Mouse (Mus musculus): ENCODE data around the gene Foxo1. TPM values are rescaled to one million over a fixed set of nuclear protein-coding genes. Genes with fewer than 3 reads are reported as not detected.

Foxo1 gene
- polyA plus RNA-seq, 1 experiment, result 1.1 TPM

DNA sequence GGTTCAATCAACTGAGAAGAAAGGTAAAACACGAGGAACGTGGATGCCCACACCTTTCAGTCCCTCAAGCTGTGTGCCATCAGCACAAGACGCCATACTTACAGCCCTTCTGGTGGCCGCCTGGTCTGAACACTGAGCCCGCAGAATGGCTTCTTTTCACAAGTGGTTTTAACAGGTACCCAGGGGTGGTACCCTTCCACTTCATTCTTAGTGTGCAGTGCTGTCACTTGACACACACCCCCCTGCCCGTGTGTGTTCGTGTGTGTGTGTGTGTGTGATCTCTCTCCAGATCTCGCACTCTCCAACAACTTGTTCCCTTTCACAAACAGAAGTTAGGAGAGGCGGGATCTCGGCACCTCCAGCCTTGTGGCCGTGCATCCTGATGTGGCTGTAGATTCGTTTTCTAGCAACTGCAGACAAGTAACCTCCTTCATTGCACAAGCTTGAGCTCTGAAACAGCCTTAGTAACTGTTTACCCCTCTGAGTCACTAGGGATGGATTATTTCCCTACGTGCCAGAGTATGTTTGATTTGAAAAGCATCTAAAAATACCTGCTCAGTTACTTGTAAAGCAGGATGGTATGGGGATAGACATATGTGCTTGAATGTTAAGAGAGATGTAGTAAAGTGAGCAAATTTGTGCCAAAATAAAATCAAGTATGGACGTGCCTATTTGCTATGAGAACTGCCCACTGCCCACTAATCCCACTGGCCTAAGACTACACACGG is 29.3 kb downstream of the Foxo1 start:
- peaks cover 10% of the 10 kb centered on the region for H3K27me3 ChIP-seq (replicated peaks)
- H3K4me1 ChIP-seq, result peaks cover 64% of the 10 kb centered on the region
- H3K9me3 ChIP-seq, result no peaks in the 10 kb centered on the region
- no peak overlapping the region for H3K4me3 ChIP-seq (replicated peaks)
- no peak for TF ChIP-seq FLI1 (IDR thresholded peaks at IDR 0.05; ENCODE audit: low read length)
- no peak for TF ChIP-seq GATA1 (IDR thresholded peaks at IDR 0.05; ENCODE audit: borderline replicate concordance, low read length)
- H3K36me3 ChIP-seq (replicated peaks; ENCODE audit: low read length), result peaks cover 2% of the 10 kb centered on the region

DNA sequence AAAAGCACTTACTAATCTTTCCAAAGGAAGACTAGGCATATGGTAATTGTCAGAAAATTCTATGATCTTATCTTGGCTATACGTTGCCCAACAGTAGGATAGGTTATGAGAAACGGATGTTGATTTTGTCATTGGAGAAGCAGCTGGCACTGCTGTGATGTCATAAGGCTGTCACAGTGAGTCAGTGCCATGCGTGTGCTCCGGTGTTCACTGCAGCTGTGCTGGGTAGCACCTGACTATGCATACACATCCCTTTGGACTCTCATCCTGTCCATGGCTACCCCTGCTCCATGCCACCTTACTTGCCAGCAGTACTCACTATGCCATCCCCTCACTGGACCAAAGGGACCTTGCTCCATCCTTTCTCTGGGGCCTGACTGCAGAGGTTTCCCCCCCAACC is 30.5 kb downstream of the Foxo1 start:
- H3K4me1 ChIP-seq, result peaks cover 59% of the 10 kb centered on the region
- TF ChIP-seq GATA1 (IDR thresholded peaks at IDR 0.05; ENCODE audit: borderline replicate concordance, low read length) (no peak), FLI1 (IDR thresholded peaks at IDR 0.05; ENCODE audit: low read length) (no peak)
- H3K36me3 ChIP-seq (replicated peaks; ENCODE audit: low read length), result peaks cover 2% of the 10 kb centered on the region
- peaks cover 5% of the 10 kb centered on the region for H3K27me3 ChIP-seq (replicated peaks)
- no peaks in the 10 kb centered on the region for H3K9me3 ChIP-seq
- peak overlapping the region; percentile 66 for H3K4me3 ChIP-seq (replicated peaks)

DNA sequence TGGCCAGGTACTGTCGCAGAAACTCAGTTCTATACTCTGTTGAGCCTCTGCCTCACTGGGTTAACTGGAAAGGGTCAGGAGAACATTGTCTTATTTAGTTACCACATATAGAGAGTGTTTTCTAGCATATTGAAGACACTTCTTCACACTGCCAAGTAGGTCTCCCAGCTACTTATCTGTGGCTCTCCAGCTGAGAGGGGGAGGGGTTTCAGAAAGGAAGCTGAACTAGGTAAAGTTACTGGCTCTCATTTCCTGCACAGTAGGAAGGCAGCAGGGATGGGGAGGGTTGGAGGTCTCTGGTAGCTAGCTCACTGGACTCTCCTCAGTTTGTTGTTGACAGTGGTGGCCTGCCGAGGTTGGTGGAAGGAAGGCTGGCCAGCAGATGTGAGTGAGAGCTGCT is 31.2 kb downstream of the Foxo1 start:
- peaks cover 2% of the 10 kb centered on the region for H3K36me3 ChIP-seq (replicated peaks; ENCODE audit: low read length)
- H3K27me3 ChIP-seq (replicated peaks), result no peaks in the 10 kb centered on the region
- H3K9me3 ChIP-seq, result no peaks in the 10 kb centered on the region
- H3K4me1 ChIP-seq, result peaks cover 55% of the 10 kb centered on the region
- TF ChIP-seq GATA1 (IDR thresholded peaks at IDR 0.05; ENCODE audit: borderline replicate concordance, low read length), result no peak
- no peak for TF ChIP-seq FLI1 (IDR thresholded peaks at IDR 0.05; ENCODE audit: low read length)
- H3K4me3 ChIP-seq (replicated peaks), result peak overlapping the region; percentile 80

DNA sequence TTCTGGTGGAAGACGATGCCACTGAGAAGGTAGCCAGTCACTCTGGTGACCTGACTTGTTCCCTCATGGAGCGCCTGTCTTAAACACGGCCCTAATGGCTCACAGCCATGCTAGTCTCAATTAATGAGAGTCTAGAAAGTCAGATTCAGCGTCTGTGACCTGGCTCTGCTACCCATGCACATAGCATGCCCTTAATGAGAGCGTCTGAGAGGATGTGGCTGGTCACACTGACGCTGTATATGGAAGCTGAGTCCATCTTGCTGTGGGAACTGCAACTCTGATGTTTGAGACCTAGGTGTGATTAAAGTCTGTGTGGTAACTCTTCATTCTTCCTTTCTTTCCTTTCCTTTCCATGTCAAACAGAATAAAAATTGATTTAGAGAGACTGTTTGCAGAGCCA is 32.4 kb downstream of the Foxo1 start:
- Histone ChIP-seq H3K4me1 (peaks cover 52% of the 10 kb centered on the region), H3K27me3 (replicated peaks) (no peaks in the 10 kb centered on the region), H3K4me3 (replicated peaks) (peak overlapping the region; percentile 55), H3K9me3 (no peaks in the 10 kb centered on the region), H3K36me3 (replicated peaks; ENCODE audit: low read length) (peaks cover 2% of the 10 kb centered on the region)
- TF ChIP-seq FLI1 (IDR thresholded peaks at IDR 0.05; ENCODE audit: low read length) (no peak), GATA1 (IDR thresholded peaks at IDR 0.05; ENCODE audit: borderline replicate concordance, low read length) (no peak)

DNA sequence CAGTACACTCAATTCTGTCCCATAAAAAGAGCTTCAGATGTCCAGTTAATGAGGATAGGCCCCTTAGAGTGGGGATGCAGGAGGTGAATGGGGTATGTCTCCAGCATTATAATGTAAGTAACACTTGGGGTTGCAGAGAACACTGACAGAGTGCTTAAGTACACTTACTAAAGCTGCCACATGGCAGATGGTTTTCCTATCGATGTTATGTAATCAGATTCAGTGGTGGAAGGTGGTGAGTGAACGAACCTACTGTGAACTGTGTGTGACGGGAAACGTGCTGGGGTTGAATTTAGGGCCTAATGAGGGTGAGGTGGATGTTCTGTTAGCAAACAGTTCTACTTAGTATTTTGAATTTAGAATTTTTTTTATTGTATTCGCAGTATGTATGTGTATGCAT is 35.2 kb downstream of the Foxo1 start:
- Histone ChIP-seq H3K4me3 (replicated peaks) (no peak overlapping the region), H3K27me3 (replicated peaks) (peaks cover 2% of the 10 kb centered on the region), H3K9me3 (no peaks in the 10 kb centered on the region), H3K36me3 (replicated peaks; ENCODE audit: low read length) (peaks cover 2% of the 10 kb centered on the region), H3K4me1 (peaks cover 46% of the 10 kb centered on the region)
- TF ChIP-seq GATA1 (IDR thresholded peaks at IDR 0.05; ENCODE audit: borderline replicate concordance, low read length) (no peak), FLI1 (IDR thresholded peaks at IDR 0.05; ENCODE audit: low read length) (no peak)

DNA sequence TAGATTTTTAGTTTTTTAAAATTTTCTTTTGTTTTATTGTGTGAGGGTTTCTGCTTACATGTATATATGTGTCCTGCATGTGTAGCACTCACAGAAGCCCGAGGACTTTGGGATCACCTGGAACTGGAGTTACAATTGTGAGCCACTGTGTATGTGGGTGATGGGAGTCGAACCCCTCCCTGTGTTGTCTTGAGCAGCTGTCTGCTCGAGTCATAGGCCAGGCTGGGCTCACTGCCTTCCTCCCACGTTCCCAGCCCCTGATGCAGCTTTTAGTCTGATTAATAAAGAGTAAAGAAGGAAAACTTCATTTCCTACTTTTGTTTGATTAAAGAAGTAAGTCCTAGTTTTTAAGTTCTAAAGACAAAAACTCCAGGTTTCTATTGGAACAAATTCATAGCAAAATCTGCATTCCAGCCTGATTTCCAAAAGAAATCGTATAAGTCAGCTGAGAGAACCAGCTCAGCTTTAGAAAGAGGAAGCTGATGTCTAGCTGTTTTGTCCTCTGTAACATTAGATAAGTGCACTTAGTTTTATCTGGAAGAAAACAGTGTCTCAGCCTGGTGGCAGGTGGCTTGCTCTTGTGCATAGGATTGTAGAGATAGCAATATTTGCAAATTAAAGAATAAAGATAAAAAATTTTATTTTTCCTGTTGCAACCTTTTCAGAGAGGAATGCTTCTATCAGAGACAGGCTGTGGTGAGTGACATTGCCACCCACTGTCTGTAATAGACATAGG is 40.6 kb downstream of the Foxo1 start:
- Histone ChIP-seq H3K27me3 (replicated peaks) (peaks cover 2% of the 10 kb centered on the region), H3K36me3 (replicated peaks; ENCODE audit: low read length) (no peaks in the 10 kb centered on the region), H3K4me3 (replicated peaks) (peak overlapping the region; percentile 51), H3K9me3 (no peaks in the 10 kb centered on the region), H3K4me1 (peaks cover 24% of the 10 kb centered on the region)
- no peak for TF ChIP-seq FLI1 (IDR thresholded peaks at IDR 0.05; ENCODE audit: low read length)
- TF ChIP-seq GATA1 (IDR thresholded peaks at IDR 0.05; ENCODE audit: borderline replicate concordance, low read length), result no peak

DNA sequence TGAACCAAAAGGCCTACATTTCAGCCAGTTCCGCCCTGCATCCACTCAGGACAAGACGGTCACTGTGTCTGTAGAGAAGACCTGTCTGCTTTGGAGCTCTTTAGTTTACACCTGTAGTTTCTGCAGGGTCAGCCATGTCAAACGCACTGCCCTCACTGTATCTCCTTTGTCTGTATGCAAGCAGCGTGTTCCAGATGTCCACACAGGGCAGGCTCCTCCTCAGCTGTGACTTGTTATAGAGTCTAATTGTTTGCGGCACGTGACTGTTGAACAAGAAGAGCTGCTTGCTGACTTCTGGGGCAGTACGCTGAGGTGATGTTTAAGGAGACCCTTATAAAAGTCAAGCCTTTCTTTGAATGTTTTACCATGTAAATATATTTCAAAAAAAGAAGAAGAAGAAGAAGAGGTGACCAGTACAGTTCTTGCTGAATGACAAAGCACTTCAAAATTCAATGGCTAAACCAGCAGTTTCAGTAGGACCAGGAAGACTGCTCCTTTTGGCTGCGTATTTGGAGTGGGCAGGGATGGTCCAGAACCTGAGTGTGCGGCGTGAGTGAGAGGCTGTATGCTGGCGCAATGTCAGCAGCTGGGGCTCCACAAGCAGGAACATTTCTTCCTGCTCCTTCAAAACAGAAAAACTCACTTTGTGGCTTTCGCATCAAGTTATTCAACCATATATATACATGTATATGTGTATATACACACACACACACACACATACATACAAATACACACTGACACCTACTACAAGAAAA is 52.6 kb downstream of the Foxo1 start:
- peaks cover 10% of the 10 kb centered on the region for H3K4me1 ChIP-seq
- H3K4me3 ChIP-seq (replicated peaks), result no peak overlapping the region

DNA sequence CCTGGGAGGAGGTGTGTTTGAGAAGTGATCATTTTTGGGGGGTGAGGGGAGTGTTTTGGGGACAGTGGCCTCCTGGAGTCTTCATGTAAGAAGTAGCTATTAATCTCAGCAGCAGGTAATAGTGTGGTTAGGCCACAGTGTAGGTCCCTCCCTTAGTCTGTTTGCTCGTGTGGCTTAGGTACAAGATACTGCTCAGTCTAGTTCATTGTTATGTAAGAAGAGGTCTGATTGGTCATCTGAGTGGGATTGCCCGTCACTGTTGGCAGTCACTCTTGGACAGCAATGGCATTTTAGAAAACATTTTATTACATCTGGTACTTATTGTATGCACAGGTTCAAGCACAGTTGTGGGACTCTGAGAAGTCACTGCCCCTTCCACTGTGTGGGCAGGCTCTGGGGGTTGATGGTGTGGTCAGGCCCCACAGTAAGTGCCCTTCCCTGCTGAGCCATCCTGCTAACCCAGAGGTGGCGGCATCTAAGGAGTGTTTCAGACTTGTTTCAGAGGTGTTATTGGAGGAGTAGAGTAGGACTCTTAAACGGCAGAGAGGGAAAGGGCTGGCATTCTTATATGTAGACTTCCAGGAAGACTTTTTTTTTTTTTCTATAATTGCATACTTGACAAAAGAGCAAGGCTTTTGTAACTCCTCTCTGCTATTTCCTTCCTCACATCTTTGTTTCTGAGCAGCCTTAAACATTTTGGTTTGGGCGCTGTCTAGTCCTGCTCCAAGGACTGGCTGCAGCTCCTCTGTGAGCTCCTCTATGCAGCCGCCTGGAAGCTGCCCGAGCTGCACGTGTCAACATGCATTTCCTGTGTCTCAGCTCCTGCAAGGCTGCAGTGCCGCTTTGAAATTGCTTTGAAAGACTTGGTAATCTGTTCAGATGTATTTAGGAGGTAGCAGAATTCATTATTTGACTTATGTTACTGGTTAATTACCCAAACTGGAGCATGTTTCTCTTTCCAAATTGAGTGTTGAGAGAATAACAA is 54.6 kb downstream of the Foxo1 start:
- Histone ChIP-seq H3K27me3 (replicated peaks) (no peaks in the 10 kb centered on the region), H3K9me3 (no peaks in the 10 kb centered on the region), H3K4me3 (replicated peaks) (peak overlapping the region; percentile 46), H3K4me1 (peaks cover 10% of the 10 kb centered on the region), H3K36me3 (replicated peaks; ENCODE audit: low read length) (no peaks in the 10 kb centered on the region)
- TF ChIP-seq GATA1 (IDR thresholded peaks at IDR 0.05; ENCODE audit: borderline replicate concordance, low read length), result no peak
- TF ChIP-seq FLI1 (IDR thresholded peaks at IDR 0.05; ENCODE audit: low read length), result no peak

More for the DNA sequence above, 52.6 kb downstream of the Foxo1 start:
- TF ChIP-seq GATA1 (IDR thresholded peaks at IDR 0.05; ENCODE audit: borderline replicate concordance, low read length) (no peak), FLI1 (IDR thresholded peaks at IDR 0.05; ENCODE audit: low read length) (no peak)
- no peaks in the 10 kb centered on the region for H3K27me3 ChIP-seq (replicated peaks)
- no peaks in the 10 kb centered on the region for H3K36me3 ChIP-seq (replicated peaks; ENCODE audit: low read length)
- no peaks in the 10 kb centered on the region for H3K9me3 ChIP-seq

DNA sequence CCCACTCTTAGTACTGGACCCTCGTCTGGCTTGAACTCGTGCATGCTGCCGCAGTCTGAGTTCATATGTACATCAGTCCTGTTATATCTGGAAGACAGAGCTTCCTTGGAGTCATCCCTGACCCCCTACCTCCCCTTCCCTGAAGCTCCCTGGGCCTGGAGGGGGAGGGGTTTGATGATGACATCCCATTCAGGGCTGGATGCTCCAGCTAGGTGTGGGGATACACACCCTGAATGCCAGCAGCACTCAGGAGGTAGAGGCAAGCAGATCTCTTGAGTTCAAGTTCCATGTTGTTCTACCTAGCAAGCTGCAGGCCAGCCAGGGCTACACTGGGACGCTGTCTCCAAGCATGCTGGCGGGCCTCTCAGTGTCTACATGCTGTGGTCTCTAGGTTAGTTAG is 56.9 kb downstream of the Foxo1 start:
- H3K4me3 ChIP-seq (replicated peaks), result no peak overlapping the region
- H3K9me3 ChIP-seq, result no peaks in the 10 kb centered on the region
- no peak for TF ChIP-seq GATA1 (IDR thresholded peaks at IDR 0.05; ENCODE audit: borderline replicate concordance, low read length)
- no peak for TF ChIP-seq FLI1 (IDR thresholded peaks at IDR 0.05; ENCODE audit: low read length)
- H3K36me3 ChIP-seq (replicated peaks; ENCODE audit: low read length), result no peaks in the 10 kb centered on the region
- H3K4me1 ChIP-seq, result peaks cover 13% of the 10 kb centered on the region
- no peaks in the 10 kb centered on the region for H3K27me3 ChIP-seq (replicated peaks)

Measured in megakaryocyte, embryonic 14.5 days (primary cell).